Mouse (Mus musculus) intestine, embryonic 15.5 days (tissue): ENCODE results near the gene Acbd5. TPM values are rescaled to one million over a fixed set of nuclear protein-coding genes. Genes with fewer than 3 reads are reported as not detected.

Experiments used
- polyA plus RNA-seq: library from polyadenylated mRNA; unstranded; fragments of >200 nt; fragmentation: Nextera tagmentation; extraction: Ambion mirVana; gene quantifications from 2 replicates; pipeline ENCODE4 v1.2.1, GENCODE M21; 2015

Gene Acbd5
- polyA plus RNA-seq, 1 experiment from 2014 or later = 31.0 TPM

Other genes with a start within 250 kb of the Acbd5 start
- gene Pdss1, start 172.6 kb upstream of the Acbd5 start, polyA plus RNA-seq = 35.3 TPM in 2 replicates
- 46.6 TPM in 2 replicates for gene Abi1, start 27.9 kb upstream of the Acbd5 start, polyA plus RNA-seq
- 7.1 and 9.3 TPM in 2 replicates for gene Mastl, start 87.9 kb downstream of the Acbd5 start, polyA plus RNA-seq
- gene Yme1l1, start 88.2 kb downstream of the Acbd5 start, polyA plus RNA-seq = 62.5 and 72.7 TPM in 2 replicates
- gene 4931423N10Rik, start 139.3 kb downstream of the Acbd5 start, polyA plus RNA-seq = not detected in 2 replicates